Mouse (Mus musculus) embryo, embryonic 11 days (tissue): Measurements from ENCODE around the gene Ccdc24.

Experiments used
- DNase-seq: peaks from one replicate; pipeline ENCODE4 v3.0.0-alpha.2; 2015

The Ccdc24 gene

DNA sequence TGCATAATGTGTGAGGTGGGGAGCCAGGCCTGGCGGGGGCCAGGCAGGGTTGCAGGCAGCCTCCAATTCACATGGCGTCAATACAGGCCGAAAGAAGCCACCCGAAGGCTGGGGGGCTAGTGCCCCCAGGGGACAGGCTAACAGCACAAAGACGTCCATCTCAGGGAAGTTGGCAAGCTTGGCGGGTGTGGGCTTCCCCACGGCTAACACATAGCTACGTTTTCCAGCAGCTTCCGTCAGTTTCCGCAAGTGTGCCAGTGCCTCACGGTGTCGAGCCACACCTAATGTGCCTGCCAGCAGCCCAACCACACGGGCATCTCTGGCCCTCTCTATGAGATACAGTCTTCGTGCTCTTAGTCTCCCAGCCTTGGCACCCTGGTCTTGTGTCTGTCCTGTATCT is 17.7 kb upstream of the Ccdc24 start:
- DNase-seq, result no peak

DNA sequence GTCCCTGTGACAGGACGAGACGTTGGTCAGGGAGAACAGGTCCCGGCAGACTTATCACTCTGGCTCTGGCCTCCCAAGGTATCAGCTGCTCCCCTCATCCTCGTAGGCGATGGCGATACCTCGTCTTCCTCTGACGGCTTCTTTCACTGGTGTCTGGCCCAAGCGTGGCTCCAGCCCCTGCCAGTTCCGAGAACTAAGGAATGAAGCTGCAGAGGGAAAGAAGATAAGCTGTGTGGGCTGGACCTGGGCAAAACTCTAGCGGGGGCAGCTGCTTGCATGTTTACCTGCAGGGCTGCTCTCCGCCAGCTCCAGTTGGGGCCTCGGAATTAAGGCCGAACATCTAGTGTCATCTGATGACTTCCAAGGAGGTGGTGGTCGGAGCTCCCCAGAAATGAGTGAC is 17.1 kb upstream of the Ccdc24 start:
- DNase-seq, result no peak

DNA sequence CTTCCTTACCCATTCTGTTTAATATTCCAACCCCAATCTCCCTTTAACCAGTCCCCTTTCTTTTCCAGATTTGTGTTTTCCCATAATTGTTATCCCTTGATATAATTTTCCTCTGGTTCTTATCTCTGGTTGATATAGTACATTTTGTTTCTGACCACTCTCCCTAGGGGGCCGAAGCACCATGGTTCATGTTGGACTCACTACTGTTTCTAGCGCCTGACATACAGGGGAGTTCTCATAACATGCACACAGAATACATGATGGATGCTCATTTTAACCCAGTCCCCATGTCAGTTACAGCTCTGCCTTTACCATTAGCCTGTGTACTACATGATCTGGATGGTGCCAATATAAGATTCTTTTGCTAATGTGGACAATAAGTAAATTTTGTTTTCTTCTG is 15.6 kb upstream of the Ccdc24 start:
- DNase-seq, result no peak

- peak; percentile 95 for DNase-seq
Measured at GRCm38 (mm10) chr4:117887133-117887532, 14.8 kb upstream of the Ccdc24 start, which contains the start of gene Atp6v0b. Gene Atp6v0b (minus strand): TSS chr4:117887333.

- no peak for DNase-seq
Measured at GRCm38 (mm10) chr4:117886644-117887043, 14.3 kb upstream of the Ccdc24 start.

GRCm38 (mm10) chr4:117885994-117886393 is 13.6 kb upstream of the Ccdc24 start:
- DNase-seq, result no peak

DNA sequence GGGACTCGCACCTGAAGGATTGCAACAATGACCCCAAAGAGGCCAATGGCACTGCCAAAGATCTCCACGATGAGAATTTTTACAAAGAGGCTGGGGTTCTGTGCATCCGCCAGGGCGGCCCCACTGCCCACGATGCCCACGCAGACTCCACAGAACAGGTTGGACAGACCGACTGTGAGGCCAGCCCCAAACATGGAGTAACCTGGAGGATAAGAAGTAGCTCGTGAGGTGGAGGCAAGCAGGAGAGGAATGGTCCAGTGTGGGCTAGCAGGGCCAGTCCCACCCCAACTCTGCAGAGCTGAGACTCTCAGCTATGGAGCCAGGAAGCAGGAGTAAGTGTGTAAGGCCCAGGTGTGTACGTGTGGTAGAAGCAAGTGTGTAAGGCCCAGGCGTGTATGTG is 12.7 kb upstream of the Ccdc24 start:
- DNase-seq, result no peak

DNA sequence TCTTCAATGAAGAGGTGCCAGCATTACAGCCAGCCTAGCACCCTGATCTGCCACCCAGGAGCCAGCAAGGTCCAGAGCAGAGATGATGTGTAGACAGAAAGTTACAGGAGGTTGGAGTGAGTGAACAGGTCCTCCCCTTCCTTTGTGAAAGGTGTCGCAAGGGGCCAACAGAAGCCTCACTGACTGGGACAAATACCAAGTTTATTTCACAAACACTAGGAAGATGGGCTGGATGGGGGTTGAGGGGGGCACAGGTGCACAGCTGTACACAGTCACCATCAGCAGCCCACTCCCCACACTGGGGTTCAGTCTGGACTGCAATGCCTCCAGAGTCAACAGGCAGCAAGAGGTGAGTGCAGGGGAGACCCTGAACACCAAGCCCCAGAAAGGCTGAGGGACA is 11.8 kb upstream of the Ccdc24 start:
- DNase-seq, result no peak

GRCm38 (mm10) chr4:117882701-117883691 is 10.6 kb upstream of the Ccdc24 start, which contains the start of gene B4galt2:
Gene B4galt2 (minus strand): TSS chr4:117883487.
- DNase-seq, result peak; percentile 87

DNA sequence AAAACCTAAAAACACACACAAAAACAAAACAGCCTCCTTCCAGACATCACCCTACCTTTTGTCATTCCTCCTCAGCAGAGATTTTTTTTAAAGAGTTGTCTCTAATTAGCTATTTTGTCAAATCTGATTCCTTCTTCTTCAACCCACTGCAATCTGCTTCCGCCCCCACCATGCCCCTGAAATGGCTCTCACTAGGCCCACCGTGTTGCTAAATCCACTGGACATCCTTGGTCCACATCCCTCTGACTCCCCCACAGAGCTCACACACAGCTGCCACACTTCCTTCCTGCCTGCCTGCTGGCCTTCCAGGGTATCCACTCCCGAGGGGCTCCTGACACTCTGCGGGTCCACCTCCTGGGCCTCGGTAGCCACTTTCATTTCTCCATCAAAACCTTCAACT is 6.3 kb upstream of the Ccdc24 start:
- no peak for DNase-seq

- no peak for DNase-seq
Measured at GRCm38 (mm10) chr4:117878301-117878700, 5.9 kb upstream of the Ccdc24 start.

DNA sequence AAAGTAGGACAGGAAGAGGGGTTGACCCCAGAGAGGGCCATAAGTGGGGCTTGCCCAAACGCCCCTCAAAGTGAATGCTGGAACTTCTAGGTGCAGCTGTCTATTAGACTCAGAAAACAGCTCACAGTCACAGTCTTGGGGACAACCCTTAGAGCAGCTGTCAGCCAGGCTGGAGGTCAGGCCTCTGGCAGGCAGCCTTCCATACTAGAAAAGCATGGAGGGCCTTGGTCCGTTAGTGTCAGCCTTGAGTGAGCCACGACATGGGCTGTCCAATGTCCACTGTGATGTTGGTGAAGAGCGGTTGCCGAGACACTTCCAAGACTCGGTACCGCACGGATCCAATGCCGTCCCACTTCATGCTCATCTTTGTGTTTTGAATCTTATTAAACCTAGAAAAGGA is 1.3 kb upstream of the Ccdc24 start:
- DNase-seq, result no peak

DNA sequence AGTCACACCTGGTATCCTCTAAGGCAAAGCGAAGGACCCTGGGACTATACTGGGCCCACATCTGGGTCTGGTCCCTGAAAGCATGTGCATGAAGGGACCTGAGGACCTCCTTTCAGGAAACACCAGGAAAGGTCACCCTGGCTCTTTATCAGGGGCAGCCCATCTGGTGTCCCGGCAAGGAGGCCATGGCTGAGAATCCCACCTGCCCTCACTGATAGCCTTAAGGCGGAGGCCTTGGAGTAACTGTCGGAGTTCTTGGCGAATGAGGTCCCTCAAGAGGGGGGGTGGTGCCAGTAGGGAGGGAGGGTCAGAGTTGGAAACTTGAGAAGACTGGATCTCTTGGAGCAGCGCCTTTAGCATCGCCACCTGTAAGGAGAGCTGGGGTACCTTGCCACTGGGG is 570 bp downstream of the Ccdc24 start:
- no peak for DNase-seq

DNA sequence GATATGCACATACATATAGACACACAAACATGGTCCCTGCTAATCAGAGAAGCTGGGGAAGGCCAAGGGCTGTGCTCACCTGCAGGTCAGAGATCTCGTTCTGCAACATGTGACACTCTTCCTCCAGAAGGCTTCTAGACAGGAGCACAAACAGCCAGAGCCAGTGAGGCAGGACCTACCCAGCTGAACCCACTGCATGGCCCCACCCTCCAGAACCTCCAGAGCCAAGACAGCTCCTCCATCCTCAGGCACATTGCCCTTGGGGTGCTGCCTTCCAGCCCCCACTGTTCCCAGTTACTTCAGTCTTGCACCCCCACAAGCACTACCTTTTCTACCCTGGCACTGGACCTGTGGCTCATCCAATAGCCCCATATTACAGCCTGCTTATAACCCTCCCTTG is 1.9 kb downstream of the Ccdc24 start:
- no peak for DNase-seq

DNA sequence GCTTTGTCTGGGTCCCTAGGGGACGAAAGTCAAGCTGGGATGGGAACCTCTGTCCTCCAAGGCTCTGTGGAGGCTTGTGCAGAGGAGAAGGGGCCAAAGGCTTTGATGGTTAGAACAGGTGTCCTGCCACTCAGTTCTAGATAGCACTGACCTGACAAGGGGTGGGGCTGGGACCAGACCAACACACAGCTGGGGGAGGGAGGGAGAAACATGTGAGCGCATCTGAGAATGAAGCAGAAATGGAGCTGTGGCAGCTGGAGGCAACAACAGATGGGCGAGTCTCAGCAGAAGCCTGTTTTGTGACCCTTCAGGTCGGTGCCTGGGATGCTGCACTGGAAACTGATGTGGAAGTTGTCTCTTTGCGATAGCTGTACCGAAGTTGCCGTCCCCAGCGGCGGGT is 3.0 kb downstream of the Ccdc24 start:
- DNase-seq, result no peak

- DNase-seq, result peak; percentile 76
Measured at GRCm38 (mm10) chr4:117867823-117868222, 4.5 kb downstream of the Ccdc24 start.

GRCm38 (mm10) chr4:117867000-117867399 is 5.4 kb downstream of the Ccdc24 start:
- no peak for DNase-seq

DNA sequence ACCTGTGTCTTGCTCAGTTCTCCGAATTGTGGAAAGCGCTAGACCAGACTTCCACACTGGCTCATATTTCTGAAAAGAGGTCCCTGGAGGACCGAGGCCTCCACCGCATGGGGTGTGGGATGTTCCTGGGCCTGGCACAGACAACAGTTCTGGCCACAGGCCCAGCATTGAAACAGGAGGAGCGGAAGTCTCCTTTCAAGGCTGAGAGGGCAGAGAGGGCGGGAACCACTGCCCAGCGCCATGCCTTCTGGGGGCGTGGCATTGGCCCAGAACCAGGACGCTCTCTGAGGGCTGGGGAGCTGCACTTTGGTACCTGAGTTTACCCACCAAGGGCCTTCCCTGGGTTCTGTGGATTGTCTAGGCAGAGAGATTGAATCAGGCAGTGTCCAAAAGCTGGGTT is 6.3 kb downstream of the Ccdc24 start:
- no peak for DNase-seq

GRCm38 (mm10) chr4:117862823-117863222 is 9.5 kb downstream of the Ccdc24 start:
- DNase-seq, result no peak

DNA sequence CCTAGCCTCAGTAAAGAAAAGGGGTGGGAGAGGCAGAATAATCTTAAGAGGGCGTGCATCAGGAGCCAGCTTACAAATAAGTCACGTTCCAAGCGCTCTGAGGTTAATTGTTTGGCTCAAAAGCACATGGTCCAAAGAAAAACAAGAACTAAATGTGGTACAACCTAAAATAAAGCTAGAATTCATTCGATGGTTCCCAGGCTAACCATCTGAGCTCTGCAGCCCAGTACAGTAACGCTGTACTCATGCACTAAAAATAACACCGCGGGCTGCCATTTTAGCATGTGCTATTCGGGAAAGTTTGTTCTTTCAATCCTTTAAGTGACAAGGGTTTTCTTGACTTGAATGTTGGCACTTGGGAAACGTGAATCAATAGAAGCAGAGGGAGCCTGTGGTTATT is 11.8 kb downstream of the Ccdc24 start:
- DNase-seq, result no peak

DNA sequence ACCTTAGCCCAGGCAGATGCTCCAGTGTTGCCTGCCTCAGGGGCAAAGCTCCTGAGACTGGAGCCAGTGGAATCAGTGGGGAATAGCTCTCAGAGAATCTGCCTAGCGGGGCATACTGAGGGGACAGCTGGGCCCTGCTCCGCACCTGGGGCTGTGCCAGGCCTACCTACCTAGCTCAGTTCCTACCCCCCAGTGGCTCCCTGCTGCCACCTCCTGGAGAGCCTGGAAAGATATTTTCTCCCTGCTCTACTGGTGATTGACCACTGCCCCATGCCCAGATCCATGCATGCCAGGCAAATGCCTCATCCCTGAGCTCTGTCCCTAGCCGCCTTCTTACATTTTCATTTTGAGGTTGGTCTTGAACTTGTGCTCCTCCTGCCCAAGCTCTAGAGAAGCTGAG is 13.6 kb downstream of the Ccdc24 start:
- no peak for DNase-seq

DNA sequence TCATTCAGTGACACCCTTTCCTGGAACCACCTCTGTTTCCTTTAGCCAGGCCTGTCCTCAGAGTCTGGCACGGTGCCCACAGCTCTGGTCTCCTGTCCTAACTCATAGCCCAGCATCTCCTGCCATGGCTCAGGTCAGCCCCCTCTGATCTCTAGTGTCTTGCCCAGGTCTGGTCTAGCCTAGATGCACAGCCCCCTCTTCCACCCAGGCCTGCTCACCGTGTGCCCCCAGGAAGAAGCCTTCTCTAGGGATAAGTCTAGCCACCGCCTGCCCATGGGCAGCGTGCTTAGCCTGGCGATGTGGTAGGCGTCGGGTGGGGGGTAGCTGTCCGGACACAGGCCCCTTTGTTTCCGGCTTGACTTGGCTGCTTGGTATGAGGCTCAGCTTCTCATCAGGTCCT is 17.2 kb downstream of the Ccdc24 start:
- DNase-seq, result no peak

DNA sequence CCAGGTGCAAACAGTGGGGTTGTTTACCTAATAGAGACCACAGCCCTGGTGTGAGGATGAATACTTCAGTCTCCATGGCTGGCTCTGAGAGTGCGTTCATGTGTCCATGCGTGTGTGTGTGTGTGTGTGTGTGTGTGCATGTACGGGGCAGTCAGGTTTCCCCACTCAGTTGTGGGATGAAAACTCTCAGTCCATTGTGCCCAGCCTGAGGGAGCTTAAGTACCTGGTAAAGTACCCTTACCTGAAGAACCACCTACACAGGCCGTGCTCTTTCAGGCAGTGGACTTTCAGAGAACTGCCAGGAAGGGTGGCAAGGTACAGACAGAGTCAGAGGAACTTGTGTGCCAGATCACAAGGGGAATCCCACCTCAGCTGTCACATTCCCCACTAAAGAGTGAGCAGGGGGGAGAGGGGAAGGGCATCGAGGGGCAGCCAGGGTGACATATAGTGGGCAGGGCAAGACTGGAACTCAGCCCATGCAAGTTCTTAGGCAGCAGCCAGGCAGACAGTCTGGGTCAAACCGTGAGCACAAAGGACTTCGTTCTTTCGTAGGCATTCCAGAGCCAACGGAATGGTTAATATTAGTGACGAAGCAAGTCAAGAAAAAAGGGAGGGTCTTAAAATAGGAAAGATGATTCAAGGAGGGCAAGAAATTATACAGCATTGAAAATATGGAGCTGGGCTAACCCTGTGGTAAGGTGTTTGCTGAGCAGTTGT is 20.0 kb downstream of the Ccdc24 start:
- no peak for DNase-seq

DNA sequence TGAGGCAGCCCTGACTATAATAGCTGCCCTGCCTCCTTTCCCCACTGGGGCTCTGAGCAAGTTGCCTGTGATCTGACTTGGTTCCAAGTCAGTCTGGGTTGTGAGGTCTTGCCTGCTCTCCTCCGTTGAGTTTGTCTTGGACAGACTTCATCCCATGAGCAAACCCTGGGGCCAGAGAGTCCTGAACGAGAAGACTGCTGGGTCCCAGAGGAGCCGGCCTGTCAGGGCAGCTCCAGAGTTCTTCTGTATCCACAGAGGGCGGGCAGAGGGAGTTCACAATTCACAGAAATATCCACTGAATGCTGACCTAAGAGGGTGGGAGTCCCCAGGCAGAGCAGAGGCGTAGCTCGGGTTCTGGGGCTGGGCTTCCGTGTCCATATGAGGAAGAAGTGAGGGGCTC is 21.5 kb downstream of the Ccdc24 start:
- DNase-seq, result no peak
